Mouse (Mus musculus): ENCODE results near the gene Gpr156. TPM values are rescaled to one million over a fixed set of nuclear protein-coding genes. Genes with fewer than 3 reads are reported as not detected.

The Gpr156 gene
- 0.13 and 0.23 TPM in 2 replicates for polyA plus RNA-seq (2015; fragmentation: Nextera tagmentation; extraction: Ambion mirVana)

- DNase-seq (ENCODE audit: low spot score) = no peak
Observed at GRCm38 (mm10) chr16:37916138-37916817, at the start of gene Gpr156. Gpr156 (plus strand) TSS chr16:37916496.

GRCm38 (mm10) chr16:37867791-37868505 lies 48.3 kb upstream of the Gpr156 start, which contains the start of gene Lrrc58:
Lrrc58 (plus strand) TSS chr16:37868389.
- DNase-seq (ENCODE audit: low spot score) = peak; percentile 92

DNA sequence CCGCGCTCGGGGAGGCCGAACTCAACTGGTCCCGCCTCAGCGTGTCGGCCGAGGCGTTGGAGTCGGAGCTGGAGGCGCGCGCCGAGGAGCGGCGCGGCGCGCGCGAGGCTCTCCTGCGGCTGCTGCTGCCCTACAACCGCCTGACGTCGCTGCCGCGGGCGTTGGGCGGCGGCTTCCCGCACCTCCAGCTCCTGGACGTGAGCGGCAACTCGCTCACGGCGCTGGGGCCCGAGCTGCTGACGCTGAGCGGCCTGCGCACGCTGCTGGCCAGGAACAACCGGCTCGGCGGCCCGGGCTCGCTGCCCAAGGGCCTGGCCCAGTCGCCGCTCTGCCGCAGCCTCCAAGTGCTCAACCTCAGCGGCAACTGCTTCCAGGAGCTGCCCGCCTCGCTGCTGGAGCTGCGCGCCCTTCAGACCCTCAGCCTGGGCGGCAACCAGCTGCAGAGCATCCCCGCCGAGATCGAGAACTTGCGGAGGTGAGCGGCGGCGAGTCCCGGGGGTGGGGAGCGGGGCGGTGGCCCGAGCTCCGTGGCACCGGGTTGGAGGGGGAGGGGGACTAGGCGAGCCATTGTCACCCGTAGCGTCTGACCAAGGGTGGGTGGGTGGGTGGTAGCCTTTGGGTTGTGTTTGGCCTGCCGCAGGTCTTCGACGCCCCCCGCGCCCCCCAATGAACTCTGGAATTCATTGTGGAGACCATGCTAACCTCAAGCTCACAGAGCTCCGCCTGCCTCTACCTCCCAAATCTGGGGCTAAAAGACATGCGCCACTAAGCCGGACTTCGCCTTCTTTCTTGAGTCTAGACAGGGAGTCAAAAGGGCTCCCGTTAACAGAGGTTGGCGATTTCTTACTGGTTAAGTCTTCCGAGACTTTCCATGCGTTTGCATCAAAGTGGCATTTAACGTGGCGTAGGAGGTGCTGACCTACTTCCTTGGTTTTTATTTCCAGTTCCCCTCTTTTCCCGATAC lies 47.5 kb upstream of the Gpr156 start:
- DNase-seq (ENCODE audit: low spot score) = peak; percentile 38

- DNase-seq (ENCODE audit: low spot score) = no peak
Observed at GRCm38 (mm10) chr16:37869470-37870231, 46.6 kb upstream of the Gpr156 start.

DNA sequence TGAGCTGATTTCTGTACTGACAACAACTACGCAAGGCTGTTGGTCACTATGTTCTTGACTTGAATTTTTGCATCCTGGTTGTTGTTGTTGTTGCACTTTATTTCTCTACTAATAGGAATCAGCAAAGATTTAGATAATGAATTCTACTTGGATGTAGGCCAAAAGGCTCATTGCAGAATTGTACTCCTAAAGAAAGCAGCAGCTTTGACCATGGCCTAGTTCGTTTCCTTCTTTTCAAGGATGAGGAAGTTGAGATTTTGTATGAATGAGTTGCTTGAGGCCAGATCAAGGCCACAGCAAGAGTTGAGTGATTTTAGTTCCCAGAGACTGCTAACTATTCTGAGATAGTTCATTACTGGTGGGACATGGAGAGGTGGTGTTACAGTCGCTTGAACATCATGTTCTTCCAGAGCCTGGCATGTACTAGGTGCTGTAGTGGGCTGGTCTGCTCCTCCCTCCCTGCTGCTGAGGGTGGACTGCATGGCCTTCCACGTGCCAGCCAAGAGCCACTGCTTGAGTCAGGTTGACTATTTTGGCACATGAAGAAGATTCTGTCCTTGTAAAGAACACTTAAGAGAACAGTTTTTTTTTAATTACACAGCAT lies 45.1 kb upstream of the Gpr156 start:
- DNase-seq (ENCODE audit: low spot score) = no peak

GRCm38 (mm10) chr16:37874501-37875235 lies 41.6 kb upstream of the Gpr156 start:
- no peak for DNase-seq (ENCODE audit: low spot score)

DNA sequence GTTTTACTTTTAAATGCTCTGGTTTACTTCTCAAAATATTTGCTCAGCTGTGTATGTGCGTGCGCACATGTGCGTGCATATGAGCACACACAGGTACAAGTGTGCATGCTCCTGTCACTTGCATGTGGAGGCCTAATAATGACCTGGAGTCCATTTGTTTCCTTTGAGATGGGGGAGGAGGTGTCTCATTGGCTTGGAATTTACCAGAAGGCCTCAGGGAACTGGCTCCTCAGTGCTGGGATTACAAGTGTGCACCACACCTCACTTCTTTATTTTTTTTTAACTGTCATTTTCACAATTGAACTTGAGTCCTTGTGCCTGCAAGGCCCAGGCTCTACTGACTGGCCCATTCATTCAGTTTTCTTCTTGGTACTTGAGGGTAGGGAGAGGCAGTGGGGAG lies 38.9 kb upstream of the Gpr156 start:
- no peak for DNase-seq (ENCODE audit: low spot score)

- no peak for DNase-seq (ENCODE audit: low spot score)
Observed at GRCm38 (mm10) chr16:37878951-37879505, 37.3 kb upstream of the Gpr156 start.

DNA sequence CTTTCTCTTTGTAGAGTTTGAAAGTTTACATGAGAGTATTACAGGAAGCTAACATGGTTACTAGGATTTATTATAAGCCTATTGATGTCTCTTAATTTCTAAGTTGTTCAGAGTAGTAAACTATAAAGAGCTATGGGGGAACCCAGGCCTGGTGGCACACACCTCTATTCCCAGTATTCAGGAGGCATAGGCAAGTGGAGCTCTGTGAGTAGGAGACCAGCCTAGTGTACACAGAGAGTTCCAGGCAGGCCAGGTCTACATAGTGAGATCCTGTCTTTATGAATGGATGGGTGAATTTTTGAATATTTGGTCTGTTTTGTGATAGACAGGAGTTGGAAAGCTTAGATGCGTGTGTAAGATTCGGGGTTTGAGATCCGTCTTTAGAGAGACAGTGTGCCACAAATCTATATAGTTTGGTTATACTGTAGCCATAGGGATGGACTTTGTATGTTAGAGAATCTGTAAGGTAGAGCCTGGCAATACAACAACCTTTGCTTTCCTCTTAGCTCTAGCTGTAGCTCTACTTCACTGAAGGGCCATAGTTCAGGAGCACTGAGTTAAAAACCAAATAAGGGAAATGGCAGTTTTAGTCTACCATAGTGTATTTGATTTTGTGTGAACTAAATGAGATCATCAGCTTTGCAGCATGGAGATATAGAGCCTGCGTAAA lies 36.4 kb upstream of the Gpr156 start:
- no peak for DNase-seq (ENCODE audit: low spot score)

GRCm38 (mm10) chr16:37881168-37881567 lies 35.1 kb upstream of the Gpr156 start:
- DNase-seq (ENCODE audit: low spot score) = no peak

DNA sequence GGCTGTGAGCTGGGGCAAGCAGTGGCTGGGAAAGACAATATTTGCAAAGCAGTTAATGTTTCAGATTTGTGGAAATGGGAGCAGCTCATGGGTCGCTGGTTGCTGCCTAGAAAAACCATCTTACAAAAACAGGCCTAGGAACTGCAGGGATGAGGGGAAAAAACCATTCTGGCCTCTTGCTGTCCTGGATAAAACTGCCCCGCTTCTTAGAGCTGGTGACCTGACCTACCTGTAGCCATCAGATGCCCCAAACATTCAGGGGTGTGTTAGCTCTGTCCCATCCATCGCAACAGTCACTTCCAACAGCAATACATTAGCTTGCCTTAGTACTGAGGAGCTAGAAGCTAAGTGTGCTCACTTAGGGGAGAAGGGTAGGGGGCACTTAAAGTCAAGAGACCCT lies 27.3 kb upstream of the Gpr156 start:
- DNase-seq (ENCODE audit: low spot score) = no peak

DNA sequence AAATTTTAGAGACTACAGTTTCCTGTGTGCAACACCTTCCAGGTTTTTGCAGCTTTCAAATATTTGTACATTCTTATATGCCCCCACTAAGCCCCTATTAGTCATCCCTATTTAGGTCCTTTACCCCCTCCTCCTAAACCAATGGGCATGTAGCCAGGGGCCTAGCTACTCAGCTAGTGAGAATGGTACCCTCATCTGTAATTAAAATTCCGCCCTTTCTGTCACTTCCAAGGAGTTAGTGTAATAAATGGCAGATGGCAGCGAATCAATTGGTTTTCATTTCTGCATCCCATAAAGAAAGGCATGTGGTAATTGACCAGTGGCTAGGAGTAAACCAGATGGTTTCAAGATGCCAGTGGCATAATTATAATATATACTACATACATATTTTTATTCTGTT lies 23.6 kb upstream of the Gpr156 start:
- no peak for DNase-seq (ENCODE audit: low spot score)

DNA sequence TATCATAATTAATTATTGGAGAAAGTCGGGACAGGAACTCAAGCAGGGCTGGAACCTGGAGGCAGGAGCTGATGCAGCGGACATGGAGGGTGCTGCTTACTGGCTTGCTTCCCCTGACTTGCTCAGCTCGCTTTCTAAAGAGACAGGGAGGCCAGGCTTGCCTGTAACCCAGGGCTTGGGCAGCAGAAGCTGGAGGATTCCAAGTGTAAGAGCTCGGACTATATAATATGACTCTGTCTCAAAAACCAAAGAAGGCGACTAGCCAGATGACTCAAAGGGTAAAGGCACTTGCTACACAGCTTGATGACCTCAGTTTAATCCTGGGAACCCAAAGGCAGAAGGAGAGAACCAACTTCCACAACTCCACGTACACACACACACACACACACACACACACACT lies 22.9 kb upstream of the Gpr156 start:
- no peak for DNase-seq (ENCODE audit: low spot score)

DNA sequence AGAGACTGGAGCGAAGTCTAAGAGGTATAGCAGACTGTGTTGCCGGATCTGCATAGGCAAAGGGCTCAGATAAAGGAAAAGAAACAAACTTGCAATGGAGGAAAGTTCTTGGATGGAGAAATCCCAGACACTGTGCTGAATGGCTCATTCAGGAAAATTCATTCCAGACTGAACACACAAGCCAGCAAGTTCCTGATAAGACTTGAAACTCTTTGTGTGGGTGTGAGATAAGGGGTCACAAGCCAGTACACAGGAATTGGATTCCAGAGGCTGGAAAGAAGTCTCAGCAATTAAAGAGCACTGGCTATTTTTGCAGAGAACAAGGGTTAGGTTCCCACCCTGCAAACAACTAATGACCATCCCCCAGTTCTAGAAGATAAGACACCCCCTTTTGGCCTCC lies 22.4 kb upstream of the Gpr156 start:
- DNase-seq (ENCODE audit: low spot score) = no peak

- no peak for DNase-seq (ENCODE audit: low spot score)
Observed at GRCm38 (mm10) chr16:37898790-37899189, 17.5 kb upstream of the Gpr156 start.

DNA sequence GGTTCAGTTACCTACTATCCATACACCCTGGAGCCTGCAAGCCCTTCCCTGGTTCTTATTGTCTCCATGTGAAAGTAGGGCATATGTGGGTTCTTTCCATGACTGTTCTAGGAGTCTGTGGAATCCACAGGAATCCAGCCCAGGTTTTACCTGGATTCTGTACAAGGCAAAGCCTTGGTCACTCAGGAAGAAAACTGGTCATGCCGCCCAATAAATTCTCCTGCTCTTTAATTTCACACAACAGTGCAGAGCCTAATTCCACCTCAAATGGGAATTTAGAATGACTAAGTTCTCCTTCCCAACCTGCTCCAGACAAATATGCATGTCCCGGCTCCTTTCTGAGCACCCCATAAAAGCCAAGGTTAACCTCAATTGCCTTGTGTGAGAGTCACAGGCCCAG lies 16.9 kb upstream of the Gpr156 start:
- DNase-seq (ENCODE audit: low spot score) = no peak

DNA sequence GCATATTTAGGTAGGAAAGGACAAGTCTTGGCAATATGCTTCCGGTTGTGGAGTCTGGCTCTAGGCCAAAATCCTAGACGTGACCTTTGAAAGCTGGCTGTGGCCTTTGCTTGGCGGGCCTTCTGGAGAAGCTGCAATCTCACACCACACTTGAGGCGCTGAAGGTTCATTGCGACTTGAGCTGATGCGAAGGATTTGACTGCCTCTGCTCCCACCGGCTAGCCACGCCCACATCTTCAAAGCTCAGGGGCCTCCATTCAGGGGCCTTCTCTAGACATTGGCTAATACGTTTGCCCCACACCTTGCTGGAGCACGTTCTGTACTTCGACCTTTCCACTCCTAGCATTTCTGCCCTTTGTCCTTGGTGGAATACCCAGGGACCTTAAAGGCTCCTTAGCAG lies 15.0 kb upstream of the Gpr156 start:
- no peak for DNase-seq (ENCODE audit: low spot score)

DNA sequence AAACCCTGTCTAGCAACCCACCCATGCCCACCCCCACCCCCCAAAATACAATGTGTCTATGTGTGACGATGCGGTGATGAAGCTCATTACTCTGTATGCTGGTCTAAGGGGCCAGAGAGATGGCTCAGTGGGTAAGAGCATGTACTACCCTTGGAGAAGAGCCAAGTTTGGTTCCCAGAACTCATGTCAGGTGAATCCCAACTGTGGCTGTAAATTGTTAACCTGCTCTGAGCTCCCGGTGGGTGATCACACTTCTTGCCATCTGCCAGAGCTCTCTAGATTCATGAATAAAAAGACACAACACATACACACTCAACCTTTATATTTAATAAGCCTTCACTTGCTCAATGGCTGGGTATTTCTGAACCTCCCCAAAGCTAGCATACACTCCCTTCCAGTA lies 9.8 kb upstream of the Gpr156 start:
- no peak for DNase-seq (ENCODE audit: low spot score)

DNA sequence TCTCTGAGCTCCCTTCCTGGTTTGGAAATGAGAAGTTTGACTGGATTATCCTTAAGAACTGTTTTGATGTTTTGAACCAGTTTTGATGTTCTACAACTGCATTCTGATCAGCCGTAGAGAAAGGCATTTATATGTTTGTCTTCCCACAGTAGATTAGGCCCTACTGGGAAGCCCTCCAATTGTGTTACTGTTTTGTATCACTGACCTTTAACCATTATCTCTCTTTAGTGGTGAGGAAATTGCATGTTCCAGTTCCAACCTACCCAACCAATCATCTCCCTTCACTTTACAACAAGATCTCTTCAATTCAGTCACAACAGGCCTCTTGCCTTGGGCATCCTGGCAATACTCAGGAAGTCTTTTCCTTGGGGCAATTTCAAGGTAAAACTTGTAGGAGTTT lies 5.2 kb upstream of the Gpr156 start:
- no peak for DNase-seq (ENCODE audit: low spot score)
